Mouse (Mus musculus): ENCODE results near the gene Epn2.

Gene Epn2

GRCm38 (mm10) chr11:61540642-61541041 is 38.8 kb downstream of the Epn2 start:
- no peak for DNase-seq (ENCODE audit: low read depth, low spot score)

- DNase-seq (ENCODE audit: low read depth, low spot score), result no peak
These were observed 42.1 kb downstream of the Epn2 start for GRCm38 (mm10) chr11:61537362-61537761.

DNA sequence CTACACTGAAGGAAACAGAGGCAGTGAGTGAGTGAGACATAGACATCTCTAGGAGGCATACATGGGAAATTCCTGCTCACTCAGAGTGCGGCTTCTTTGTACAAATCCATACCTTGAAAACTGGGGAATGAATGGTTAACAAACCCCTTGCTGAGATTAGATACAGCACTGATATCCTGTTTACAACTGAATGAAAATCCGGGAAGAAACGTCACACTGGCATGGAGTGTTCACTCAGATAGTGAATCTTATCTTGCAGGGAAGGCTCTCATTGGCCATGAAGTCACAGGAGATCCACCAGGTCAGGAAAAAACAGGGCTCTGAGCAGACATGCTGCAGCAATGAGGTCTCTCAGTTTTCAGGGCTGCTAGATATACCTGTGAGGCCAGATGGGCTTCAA is 42.5 kb downstream of the Epn2 start:
- DNase-seq (ENCODE audit: low read depth, low spot score), result no peak

DNA sequence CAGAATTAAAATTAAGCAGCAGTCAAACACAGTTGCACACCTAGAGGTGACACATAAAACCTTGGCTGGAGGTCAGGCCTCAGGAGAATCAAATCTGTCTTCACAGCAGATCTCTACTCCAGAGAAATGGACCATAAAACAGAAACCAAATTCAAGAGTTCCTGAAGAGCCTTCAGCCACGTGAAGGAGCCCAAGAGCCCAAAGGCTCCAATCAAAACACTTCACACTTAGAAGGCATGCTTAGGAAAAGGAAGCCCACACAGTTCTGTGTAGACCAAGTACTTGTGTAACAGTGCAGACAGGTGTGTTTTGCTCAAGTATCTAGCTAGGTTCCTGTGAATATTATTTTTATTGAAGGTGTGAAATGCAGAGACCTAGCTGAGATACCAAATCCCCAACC is 44.0 kb downstream of the Epn2 start:
- DNase-seq (ENCODE audit: low read depth, low spot score), result no peak

- no peak for DNase-seq (ENCODE audit: low read depth, low spot score)
These were observed 45.9 kb downstream of the Epn2 start for GRCm38 (mm10) chr11:61533571-61533970.

DNA sequence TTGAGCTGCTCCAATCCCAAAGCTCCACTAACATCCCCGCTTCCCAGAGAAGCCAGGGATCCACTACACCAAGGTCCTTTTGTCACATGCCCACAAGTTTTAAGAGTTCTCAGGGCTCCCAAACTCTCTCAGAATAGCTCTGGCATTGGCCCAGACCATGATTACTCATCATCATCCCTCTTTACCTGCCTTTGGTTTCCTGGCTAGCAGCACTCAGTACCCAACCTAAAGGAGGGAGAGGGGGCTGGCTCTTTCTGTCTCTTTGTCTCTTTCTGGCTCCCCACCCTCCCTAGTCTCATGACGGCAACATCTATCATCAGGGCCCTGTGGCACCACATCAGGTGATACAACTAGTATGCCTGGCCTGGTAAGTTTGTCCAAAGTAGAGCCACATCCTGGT is 46.7 kb downstream of the Epn2 start:
- no peak for DNase-seq (ENCODE audit: low read depth, low spot score)

GRCm38 (mm10) chr11:61529268-61529713 is 50.2 kb downstream of the Epn2 start:
- DNase-seq (ENCODE audit: low read depth, low spot score), result no peak

DNA sequence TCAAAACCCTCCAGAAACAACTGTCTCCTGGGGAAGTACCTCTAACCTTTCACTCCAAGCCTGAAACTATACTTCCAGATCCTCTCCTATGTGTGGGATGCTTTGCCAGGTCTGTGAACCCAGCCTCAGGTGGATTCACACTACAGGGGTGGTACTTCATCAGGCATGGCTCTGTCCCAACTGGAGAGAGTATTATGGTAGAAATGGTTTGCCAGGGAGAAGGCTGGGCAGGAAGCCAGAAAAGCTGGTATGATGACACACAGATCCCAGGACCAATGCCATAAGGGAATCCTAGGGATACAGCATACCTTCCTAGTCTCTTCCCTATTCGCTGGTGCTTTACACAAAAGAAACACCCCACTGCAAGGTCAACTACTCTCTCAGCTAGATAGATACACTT is 52.6 kb downstream of the Epn2 start:
- DNase-seq (ENCODE audit: low read depth, low spot score), result no peak

GRCm38 (mm10) chr11:61519484-61520107 is 59.9 kb downstream of the Epn2 start:
- DNase-seq (ENCODE audit: low read depth, low spot score), result no peak

DNA sequence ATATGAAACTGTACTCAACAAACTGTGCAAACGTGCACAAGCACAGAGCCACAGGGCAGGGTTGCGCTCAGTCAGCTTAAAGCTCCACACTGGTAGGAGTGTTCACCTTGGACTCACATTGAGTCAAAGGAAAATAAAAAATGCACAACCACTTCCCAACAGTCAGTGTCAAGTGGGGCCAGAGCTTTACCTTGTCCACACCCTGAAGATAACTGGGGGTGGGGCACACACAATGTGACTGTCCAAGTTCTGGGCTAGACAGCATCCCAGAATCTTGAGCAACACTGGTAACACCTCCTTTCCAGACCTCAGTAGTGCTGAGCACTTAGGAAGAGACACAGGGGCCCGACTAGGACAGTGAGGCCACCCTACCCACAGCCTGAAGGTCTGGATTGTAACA is 60.6 kb downstream of the Epn2 start:
- DNase-seq (ENCODE audit: low read depth, low spot score), result no peak

DNA sequence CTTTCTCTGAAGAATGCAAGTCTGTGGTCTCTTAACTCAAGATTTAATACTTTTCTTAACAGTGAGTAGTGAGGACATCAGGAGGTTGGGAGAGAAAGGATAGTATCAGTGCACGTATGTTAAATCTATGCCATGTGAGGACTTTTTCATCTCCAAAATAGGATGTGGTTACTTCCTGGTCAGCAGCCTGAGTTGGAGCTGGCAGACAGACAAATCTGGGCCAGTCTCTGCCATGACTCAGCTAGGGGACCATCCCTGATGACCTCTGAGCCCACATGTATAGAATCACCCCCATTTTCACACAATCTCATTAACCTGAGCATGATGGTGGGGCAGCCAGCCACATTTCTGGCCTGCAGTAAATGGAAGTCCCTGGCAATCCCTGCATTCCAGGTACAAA is 61.5 kb downstream of the Epn2 start:
- DNase-seq (ENCODE audit: low read depth, low spot score), result no peak

GRCm38 (mm10) chr11:61514953-61515352 is 64.5 kb downstream of the Epn2 start:
- no peak for DNase-seq (ENCODE audit: low read depth, low spot score)

- DNase-seq (ENCODE audit: low read depth, low spot score), result peak; percentile 86
These were observed 74.7 kb downstream of the Epn2 start, which contains the start of gene B9d1 for GRCm38 (mm10) chr11:61504713-61505257. Gene B9d1, plus strand, starts transcription at chr11:61505144.

- no peak for DNase-seq (ENCODE audit: low read depth, low spot score)
These were observed 75.6 kb downstream of the Epn2 start for GRCm38 (mm10) chr11:61503933-61504332.

- no peak for DNase-seq (ENCODE audit: low read depth, low spot score)
These were observed 80.6 kb downstream of the Epn2 start for GRCm38 (mm10) chr11:61498736-61499504.

DNA sequence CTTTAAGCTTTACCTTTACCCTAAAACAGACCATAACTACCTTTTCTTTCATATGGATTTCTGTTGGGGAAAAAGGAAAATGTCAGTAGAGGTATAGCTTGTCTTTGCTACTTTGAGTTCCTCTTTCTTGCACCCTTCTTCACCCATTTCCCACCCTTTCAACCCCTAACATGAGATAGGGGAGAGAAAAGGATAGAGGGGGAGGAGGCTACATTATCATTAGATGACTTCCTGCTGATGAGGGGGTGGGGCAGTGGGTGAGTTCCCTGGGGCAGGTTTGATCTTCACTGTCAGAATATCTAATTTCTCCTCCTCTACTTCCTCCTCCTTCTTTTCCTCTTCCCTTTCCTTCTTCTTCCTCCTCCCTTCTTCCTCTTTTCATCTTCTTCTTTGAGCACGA is 82.0 kb downstream of the Epn2 start:
- no peak for DNase-seq (ENCODE audit: low read depth, low spot score)

DNA sequence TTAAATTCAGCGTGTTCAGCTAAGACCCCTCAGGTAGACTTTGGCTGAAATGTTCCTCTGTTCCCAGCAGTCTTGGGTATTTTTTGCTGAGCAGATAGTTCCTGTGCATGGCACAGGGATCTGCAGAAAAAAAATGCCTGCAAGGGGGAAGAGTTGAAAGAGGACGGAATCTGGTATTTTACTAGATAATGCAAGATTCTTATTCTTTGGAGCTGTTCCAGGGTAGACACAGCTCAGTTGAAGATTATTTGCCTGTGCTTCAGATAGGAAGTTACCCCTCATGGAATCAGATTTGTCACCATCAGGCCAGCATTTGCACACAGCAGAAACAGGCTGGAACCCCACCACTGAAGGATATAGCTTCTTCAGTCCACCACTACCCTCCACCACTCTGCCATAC is 84.0 kb downstream of the Epn2 start:
- DNase-seq (ENCODE audit: low read depth, low spot score), result no peak

- peak; percentile 92 for DNase-seq (ENCODE audit: low read depth, low spot score)
These were observed 85.1 kb downstream of the Epn2 start, which contains the start of gene Mapk7 for GRCm38 (mm10) chr11:61494129-61494997. Gene Mapk7, minus strand, starts transcription at chr11:61494406.

GRCm38 (mm10) chr11:61493525-61494128 is 85.9 kb downstream of the Epn2 start:
- DNase-seq (ENCODE audit: low read depth, low spot score), result no peak

DNA sequence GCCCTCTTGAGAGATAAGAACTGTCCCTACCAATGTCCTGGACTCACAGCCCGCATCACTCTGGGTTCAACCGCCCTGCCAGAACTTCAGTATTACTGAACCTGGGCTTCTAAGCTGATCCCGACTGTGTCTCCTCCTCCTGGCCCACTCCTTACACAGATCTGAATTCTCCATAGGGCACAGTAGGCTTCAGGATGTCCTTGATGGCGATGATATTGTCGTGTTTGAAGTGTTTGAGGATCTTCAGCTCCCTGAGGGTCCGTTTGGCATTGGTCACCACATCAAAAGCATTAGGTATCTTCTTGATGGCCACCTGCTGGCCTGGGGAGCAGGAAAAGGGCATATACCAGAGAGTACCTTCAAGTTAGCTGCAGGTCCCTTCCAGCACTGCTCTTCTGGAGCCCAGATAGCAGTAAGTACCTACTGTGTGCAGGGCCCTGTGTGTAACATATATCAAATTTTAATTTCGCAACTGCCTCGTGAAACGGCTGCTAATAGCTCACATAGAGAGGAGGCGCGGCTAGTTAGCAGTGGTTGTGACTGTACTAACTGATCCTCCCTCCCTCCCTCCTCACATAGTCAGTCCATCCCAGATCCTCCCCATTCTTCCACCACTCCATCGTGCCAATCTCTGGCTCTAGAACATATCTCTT is 86.6 kb downstream of the Epn2 start:
- DNase-seq (ENCODE audit: low read depth, low spot score), result no peak

GRCm38 (mm10) chr11:61490944-61491520 is 88.5 kb downstream of the Epn2 start:
- no peak for DNase-seq (ENCODE audit: low read depth, low spot score)

All from c-Kit-negative CD71-positive TER-119-positive erythroid progenitor cells, embryonic 14.5 days (primary cell).